Mouse (Mus musculus) embryonic fibroblast, embryonic 13.5 days (primary cell): ENCODE results near the gene Hsdl1. TPM values are rescaled to one million over a fixed set of nuclear protein-coding genes. Genes with fewer than 3 reads are reported as not detected.
A peak's percentile ranks its signal among the peaks of the same experiment; 100 is the strongest.

Experiments
- H3K27ac ChIP-seq: 2 replicates; pipeline ENCODE4 v1.5.1; 2012; ENCODE audit warnings: low read length, control low read depth, inconsistent platforms; ENCODE audit not compliant: insufficient read depth
- H3K4me1 ChIP-seq: 2 replicates; pipeline ENCODE4 v1.6.1; 2011; ENCODE audit warnings: low read length; ENCODE audit not compliant: control insufficient read depth, insufficient read depth
- H3K4me3 ChIP-seq: 2 replicates; pipeline ENCODE4 v1.5.1; 2011; ENCODE audit warnings: mild to moderate bottlenecking, control low read depth, low read length; ENCODE audit not compliant: insufficient read depth
- CTCF ChIP-seq: IDR thresholded peaks from 2 replicates; pipeline ENCODE4 v1.5.1; 2011; ENCODE audit warnings: mild to moderate bottlenecking, control low read depth, low read length, moderate library complexity, borderline replicate concordance; ENCODE audit not compliant: insufficient read depth
- POLR2A ChIP-seq: IDR thresholded peaks from 2 replicates; pipeline ENCODE4 v1.6.1; 2011; ENCODE audit warnings: low read depth, mild to moderate bottlenecking, control low read depth, low read length, moderate library complexity
- polyA plus RNA-seq: library from polyadenylated mRNA; stranded (reverse); fragments of >200 nt; gene quantifications from 2 replicates; pipeline ENCODE4 v1.2.4, GENCODE M21; 2011; ENCODE audit warnings: low read depth; ENCODE audit not compliant: missing spikeins, insufficient read length

Hsdl1 gene
- polyA plus RNA-seq, 1 experiment = 7.5 TPM

DNA sequence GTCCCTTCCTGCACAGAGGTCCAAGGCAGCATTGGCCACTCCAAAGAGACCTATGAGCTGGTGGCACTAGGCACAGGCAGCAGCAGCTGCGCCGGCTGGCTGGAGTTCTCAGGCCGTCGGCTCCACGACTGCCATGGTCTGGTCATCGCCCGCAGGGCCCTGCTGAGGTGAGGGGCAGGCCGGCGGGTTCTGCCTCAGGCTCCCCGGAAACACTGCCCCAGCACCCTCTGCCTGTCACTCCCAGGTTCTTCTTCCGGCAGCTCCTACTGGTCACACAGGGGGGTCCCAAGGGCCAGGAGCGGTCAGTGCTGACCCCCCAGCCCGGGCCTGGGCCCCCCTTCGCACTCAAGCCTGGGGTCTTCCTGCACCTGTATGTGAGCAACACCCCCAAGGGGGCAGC, 40.1 kb upstream of the Hsdl1 start:
- TF ChIP-seq POLR2A (no peak), CTCF (no peak)
- Histone ChIP-seq H3K4me3 (no peak overlapping the region), H3K27ac (no peak overlapping the region), H3K4me1 (no peaks in the 10 kb centered on the region)

DNA sequence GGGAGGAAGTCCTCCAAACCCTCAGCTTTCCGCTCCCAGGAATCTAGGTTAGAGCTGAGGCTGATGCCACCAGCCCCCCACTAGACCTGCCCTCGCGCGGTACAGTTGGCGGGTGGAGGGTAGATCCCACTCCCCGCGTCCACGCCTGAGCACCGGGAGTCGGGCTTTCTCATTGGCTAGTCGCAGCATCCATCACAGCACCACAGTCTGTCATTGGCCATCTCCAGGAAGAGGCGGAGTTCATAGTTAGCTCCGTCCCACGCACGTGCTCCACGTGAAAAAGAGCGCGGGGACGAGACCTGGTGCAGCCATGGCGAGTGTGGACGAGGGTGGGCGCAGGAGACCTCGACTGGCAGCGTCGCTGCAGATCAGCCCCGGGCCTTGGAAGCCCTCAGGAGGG, 37.5 kb upstream of the Hsdl1 start, which contains the start of gene Adad2:
TSS of gene Adad2 (plus strand) at position 277 of the 400 bp plus-strand sequence.
- H3K27ac ChIP-seq = no peak within 1 kb of the TSS
- TF ChIP-seq CTCF (no peak), POLR2A (no peak)
- H3K4me1 ChIP-seq = no peaks in the 10 kb centered on the region
- no peak within 1 kb of the TSS for H3K4me3 ChIP-seq

DNA sequence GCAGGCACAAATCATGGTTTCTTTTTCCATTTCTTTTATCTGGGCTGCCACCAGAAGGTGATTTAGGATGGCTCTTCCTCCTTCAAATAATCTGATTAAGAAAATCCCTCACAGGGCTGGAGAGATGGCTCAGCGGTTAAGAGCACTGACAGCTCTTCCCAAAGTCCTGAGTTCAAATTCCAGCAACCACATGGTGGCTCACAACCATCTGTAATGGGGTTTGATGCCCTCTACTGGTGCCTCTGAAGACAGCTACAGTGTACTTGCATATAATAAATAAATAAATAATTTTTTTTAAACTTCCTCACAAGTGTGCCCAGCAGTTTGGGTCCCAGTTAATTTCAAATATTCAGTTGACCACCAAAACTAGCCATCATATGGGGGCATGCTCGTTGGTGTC, 31.2 kb upstream of the Hsdl1 start:
- Histone ChIP-seq H3K4me3 (no peak overlapping the region), H3K4me1 (no peaks in the 10 kb centered on the region; the same call in 1 of the 2 replicates), H3K27ac (no peak overlapping the region)
- TF ChIP-seq POLR2A = no peak
- TF ChIP-seq CTCF = no peak

DNA sequence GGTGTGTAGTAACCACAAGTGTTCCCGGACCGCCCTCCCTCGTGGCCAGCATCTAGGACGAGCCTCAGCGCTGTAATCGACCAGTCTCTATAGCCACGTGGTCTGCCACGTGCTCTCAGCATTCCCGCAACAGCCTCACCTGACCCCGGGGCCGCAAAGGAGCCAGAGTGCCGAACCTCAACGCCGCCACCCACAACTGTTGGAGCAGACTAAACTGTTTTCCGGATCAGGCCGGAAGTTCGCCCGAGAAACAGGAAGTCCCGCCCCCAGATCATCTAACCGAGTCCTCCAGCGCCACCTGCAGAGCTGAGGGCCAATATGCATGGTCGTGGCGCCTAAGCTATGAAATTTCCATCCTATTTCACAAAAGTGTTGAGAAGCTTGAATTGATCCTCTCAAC, 30.0 kb upstream of the Hsdl1 start, which contains the start of gene Taf1c:
TSS of gene Taf1c (minus strand) at position 227 of the 400 bp plus-strand sequence.
- TF ChIP-seq POLR2A (peak; percentile 91), CTCF (peak; percentile 78; the same call in 1 of the 2 replicates)
- no peak within 1 kb of the TSS for H3K27ac ChIP-seq
- H3K4me1 ChIP-seq = no peaks in the 10 kb centered on the region; the same call in 1 of the 2 replicates
- peak within 1 kb of the TSS; percentile 65 for H3K4me3 ChIP-seq

DNA sequence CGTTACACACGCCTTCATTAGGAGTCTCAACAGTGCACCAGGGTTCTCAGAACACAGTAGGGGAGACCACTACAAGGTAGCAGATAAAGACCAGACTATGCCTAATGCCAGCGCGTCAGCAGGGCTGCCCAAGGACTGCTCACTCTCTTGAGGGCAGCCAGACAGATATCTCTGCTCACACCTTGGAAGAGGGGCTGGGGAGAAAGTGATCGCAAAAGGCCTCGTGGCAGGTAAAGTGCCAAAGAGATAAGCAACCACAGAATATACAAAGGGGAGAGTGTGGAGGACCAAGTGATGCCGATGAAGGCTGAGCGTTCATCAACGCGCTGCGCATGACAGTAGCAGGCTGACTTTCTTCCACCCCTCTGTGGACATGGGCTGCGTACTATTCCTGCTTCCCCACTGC, 29.4 kb upstream of the Hsdl1 start:
- H3K4me1 ChIP-seq = no peaks in the 10 kb centered on the region; the same call in 1 of the 2 replicates
- no peak overlapping the region for H3K27ac ChIP-seq
- peak overlapping the region; percentile 65 for H3K4me3 ChIP-seq
- TF ChIP-seq CTCF (no peak), POLR2A (no peak)

DNA sequence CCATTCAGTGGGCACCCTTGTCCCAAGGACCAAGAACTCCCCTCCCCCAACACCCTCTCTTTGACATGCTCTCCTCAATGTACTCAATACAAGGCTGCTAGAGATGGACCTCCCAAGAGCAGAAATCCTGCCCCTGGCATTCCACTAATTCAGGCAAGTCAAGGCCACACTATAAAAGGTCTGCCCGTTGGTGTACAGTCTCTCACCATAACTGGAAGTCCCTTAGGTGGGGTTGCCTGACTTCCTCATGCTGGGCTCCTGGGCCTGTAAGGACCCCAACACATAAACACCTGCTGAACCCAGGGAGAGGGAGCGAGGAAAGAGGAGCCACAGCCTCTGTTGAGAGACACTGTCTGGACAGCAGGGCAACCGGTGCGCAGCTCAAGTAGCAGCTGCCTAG, 28.8 kb upstream of the Hsdl1 start:
- TF ChIP-seq POLR2A (no peak), CTCF (no peak)
- peak overlapping the region; percentile 65 for H3K4me3 ChIP-seq
- H3K27ac ChIP-seq = no peak overlapping the region
- H3K4me1 ChIP-seq = no peaks in the 10 kb centered on the region; the same call in 1 of the 2 replicates

DNA sequence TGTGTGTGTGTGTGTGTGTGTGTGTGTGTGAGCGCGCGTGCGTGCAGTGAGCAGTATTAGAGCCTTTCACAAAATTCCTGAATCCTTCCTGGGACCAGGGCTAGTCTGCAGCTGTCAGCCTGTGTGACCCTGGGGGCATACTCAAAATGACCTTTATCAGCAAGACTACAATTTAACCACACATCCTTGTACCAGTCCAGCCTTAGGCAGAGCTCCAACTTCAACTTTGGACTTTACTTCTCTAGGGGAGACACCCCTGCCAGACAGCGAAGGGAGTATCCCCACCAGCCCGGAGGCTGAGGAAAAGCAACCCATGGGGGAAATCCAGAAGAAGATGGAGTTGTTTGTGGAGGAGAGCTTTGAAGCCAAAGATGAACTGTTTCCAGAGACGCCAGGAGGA, 16.5 kb upstream of the Hsdl1 start:
- no peaks in the 10 kb centered on the region for H3K4me1 ChIP-seq
- H3K27ac ChIP-seq = no peak overlapping the region
- H3K4me3 ChIP-seq = no peak overlapping the region
- TF ChIP-seq POLR2A (no peak), CTCF (no peak)

DNA sequence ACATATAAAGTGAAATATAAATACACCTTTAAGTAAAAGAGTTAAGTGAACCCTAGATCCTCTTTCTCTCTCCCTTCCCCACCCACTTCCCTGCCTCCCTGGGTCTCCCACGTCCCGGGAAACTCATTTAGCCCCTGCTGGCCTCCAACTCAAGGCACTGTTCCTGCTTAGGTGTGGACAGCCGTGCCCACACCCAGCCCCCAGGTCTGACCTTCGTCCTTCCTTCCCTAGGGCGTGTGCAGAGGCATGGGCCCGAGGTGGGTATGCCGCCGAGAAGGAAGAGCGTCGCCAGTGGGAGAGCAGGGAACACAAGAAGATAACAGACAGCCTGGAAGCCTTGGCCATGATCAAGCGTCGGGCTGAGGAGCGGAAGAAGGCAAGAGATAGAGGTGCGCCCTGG, 15.4 kb upstream of the Hsdl1 start:
- Histone ChIP-seq H3K4me3 (no peak overlapping the region), H3K27ac (no peak overlapping the region), H3K4me1 (no peaks in the 10 kb centered on the region)
- TF ChIP-seq CTCF (no peak), POLR2A (no peak)

DNA sequence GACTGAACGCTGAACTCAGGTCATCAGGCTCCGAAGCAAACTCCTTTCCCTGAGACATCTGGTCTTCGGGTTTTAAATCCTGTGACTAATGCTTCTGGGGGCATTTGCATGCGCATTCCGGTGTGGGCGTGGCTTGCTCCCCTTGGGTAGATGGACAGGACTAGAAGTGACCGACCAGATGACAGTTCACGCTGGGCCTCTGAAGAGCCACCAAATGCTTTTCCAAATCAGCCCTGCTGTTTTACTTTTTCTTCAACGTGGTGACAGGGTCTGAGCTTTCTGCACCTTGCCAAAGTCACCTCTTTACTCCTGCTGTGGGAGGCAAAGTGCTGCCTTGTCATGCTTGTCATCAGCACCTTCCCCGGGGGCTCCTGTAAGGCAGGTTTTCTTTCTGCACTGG, 13.9 kb upstream of the Hsdl1 start:
- no peak overlapping the region for H3K27ac ChIP-seq
- H3K4me3 ChIP-seq = no peak overlapping the region
- no peak for TF ChIP-seq POLR2A
- no peak for TF ChIP-seq CTCF
- H3K4me1 ChIP-seq = no peaks in the 10 kb centered on the region

DNA sequence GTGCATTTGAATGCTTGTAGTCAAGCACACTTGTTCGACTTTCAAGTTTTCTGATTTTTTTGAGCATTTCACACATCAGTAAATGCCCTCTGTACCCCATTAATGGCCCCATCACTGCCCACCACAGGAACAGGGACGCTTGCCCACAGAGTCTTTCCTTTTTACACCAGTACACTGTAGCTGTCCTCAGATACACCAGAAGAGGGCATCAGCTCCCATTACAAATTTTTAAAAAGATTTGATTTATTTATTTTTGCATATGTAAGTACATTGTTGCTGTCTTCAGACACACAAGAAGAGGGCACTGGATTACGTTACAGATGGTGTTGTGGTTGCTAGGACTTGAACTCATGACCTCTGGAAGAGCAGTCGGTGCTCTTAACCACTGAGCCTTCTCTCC, 13.3 kb upstream of the Hsdl1 start:
- Histone ChIP-seq H3K4me3 (no peak overlapping the region), H3K27ac (no peak overlapping the region), H3K4me1 (no peaks in the 10 kb centered on the region)
- TF ChIP-seq CTCF (no peak), POLR2A (no peak)

DNA sequence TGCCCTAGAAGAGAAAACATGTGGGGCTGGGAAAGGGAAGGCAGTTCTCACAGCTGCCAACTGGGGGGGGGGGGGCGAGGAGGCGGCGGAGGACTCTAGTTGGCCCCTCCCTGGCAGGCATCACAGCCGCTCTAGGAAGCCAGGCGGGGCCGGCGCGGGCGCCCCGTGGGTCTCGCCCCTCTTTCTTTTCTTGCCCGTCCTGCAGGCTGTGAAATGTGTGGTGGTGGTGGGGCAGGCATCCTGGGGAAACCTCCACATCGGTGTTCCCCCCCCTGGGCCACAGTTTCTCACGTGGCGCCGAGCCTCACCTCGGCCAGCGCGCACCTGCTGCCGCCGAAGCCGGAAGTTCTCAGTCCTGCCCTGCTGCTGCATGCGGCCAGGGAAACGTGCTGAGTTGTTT, 10.9 kb upstream of the Hsdl1 start:
- Histone ChIP-seq H3K4me3 (no peak overlapping the region), H3K27ac (no peak overlapping the region), H3K4me1 (no peaks in the 10 kb centered on the region)
- TF ChIP-seq POLR2A (no peak), CTCF (no peak)
